Mouse (Mus musculus): ENCODE measurements around the gene Pkdrej.

DNA sequence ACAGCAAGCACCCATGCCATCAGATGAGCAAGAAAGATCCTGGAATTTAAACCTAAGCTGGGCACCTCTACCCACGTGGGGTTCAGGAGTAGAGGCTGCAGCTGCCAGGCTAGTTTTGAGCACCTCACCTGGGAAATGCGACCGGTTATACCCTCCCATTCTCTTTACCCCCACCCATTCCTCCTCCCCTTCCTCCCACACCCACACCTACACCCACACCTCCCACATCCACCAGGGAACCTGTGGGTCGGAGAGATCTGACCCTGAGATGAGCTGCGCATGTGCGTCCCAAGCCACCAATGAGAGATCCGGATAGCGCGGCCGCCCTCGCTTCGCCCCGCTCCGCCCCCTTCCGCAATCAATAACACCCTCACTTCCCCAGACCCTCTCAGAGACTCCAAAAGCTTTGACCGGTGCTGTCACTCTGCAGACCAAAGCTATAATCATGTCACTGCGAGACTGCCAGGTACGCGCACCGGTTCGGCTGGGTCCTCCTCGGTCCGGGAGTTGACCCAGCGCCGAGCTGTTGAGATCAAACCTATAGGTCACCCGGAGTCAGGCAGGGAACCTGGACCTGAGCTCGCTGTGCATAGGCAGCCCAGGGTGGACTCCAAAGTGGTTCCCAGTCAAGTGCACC, 10.5 kb upstream of the Pkdrej start, which contains the start of gene Ttc38:
- TF ChIP-seq CTCF (IDR thresholded peaks at IDR 0.05; ENCODE audit: low read depth, low read length) (no peak), POLR2A (IDR thresholded peaks at IDR 0.05; ENCODE audit: borderline replicate concordance, low read depth, low read length) (no peak; the same call in 1 of the 2 replicates)

Data from bone marrow macrophage, adult 2 months (primary cell).